Mouse (Mus musculus) liver, embryonic 13.5 days (tissue): ENCODE measurements at regions not wholly inside any gene's neighbourhood (a gene's known extent, or its start where the extent isn't known, plus 50 kb on each side); places are given as distances from the start of the nearest gene placed in this dataset.

Experiments used
- ATAC-seq: fragments of 200-750 bp; cut with Nextera tagmentation; 2 replicates; pipeline ENCODE4 v1.8.0; 2017; ENCODE audit warnings: low read depth, mild to moderate bottlenecking, moderate number of reproducible peaks, moderate library complexity
- DNase-seq: peaks from one replicate; pipeline ENCODE4 v3.0.0; 2022
- H3K27ac ChIP-seq: fragments of 300-500 bp; sonication (generic); 2 replicates; pipeline ENCODE4 v1.5.1; 2015; ENCODE audit warnings: moderate library complexity, mild to moderate bottlenecking, inconsistent platforms
- H3K27me3 ChIP-seq: fragments of 300-500 bp; sonication (generic); 2 replicates; pipeline ENCODE4 v1.6.1; 2015; ENCODE audit warnings: mild to moderate bottlenecking, inconsistent platforms
- H3K36me3 ChIP-seq: fragments of 300-500 bp; sonication (generic); 2 replicates; pipeline ENCODE4 v1.6.1; 2015; ENCODE audit warnings: mild to moderate bottlenecking, inconsistent platforms
- H3K4me1 ChIP-seq: fragments of 300-500 bp; sonication (generic); replicated peaks from 2 replicates; pipeline ENCODE4 v1.6.1; 2015; ENCODE audit warnings: inconsistent platforms
- H3K4me2 ChIP-seq: fragments of 300-500 bp; sonication (generic); 2 replicates; pipeline ENCODE4 v1.6.1; 2015; ENCODE audit warnings: inconsistent platforms, mild to moderate bottlenecking, moderate library complexity
- H3K4me3 ChIP-seq: fragments of 300-500 bp; sonication (generic); replicated peaks from 2 replicates; pipeline ENCODE4 v1.5.1; 2015; ENCODE audit warnings: mild to moderate bottlenecking, inconsistent platforms
- H3K9ac ChIP-seq: fragments of 300-500 bp; sonication (generic); 2 replicates; pipeline ENCODE4 v1.6.1; 2015; ENCODE audit warnings: mild to moderate bottlenecking, inconsistent platforms
- H3K9me3 ChIP-seq: fragments of 300-500 bp; sonication (generic); replicated peaks from 2 replicates; pipeline ENCODE4 v1.6.1; 2016; ENCODE audit warnings: inconsistent platforms
- WGBS: fragments of 180-500 bp; shearing (Covaris S2); methylation state at CpG from one replicate; pipeline ENCODE4 v1.1.7; 2015; ENCODE audit not compliant: insufficient replicate concordance; 5-methylcytosine and 5-hydroxymethylcytosine counted together

GRCm38 (mm10) chr13:28687838-28688237 lies 265.7 kb downstream of the Sox4 start:
- no peaks in the 10 kb centered on the region for H3K9me3 ChIP-seq
- ATAC-seq = no peak
- no peak overlapping the region for H3K27ac ChIP-seq
- WGBS = 7% methylated on average over 1 of the region's 1 CpGs
- no peak for DNase-seq
- no peaks in the 10 kb centered on the region for H3K36me3 ChIP-seq
- H3K4me2 ChIP-seq = no peak overlapping the region
- H3K9ac ChIP-seq = no peak overlapping the region
- no peaks in the 10 kb centered on the region for H3K4me1 ChIP-seq
- no peak overlapping the region for H3K4me3 ChIP-seq
- no peaks in the 10 kb centered on the region for H3K27me3 ChIP-seq

- Histone ChIP-seq H3K4me2 (no peak overlapping the region), H3K27ac (no peak overlapping the region), H3K36me3 (no peaks in the 10 kb centered on the region), H3K9ac (no peak overlapping the region), H3K4me1 (no peaks in the 10 kb centered on the region), H3K27me3 (no peaks in the 10 kb centered on the region), H3K4me3 (no peak overlapping the region), H3K9me3 (no peaks in the 10 kb centered on the region)
- DNase-seq = no peak
- ATAC-seq = no peak
- WGBS = 66% methylated on average over 3 of the region's 3 CpGs
Observed at GRCm38 (mm10) chr13:28684311-28684710, 269.2 kb downstream of the Sox4 start.

GRCm38 (mm10) chr13:28680266-28680665 lies 273.2 kb downstream of the Sox4 start:
- 92% methylated on average over 1 of the region's 1 CpGs for WGBS

GRCm38 (mm10) chr13:28673622-28674021 lies 279.9 kb downstream of the Sox4 start:
- no peaks in the 10 kb centered on the region for H3K27me3 ChIP-seq
- 55% methylated on average over 3 of the region's 3 CpGs for WGBS
- no peaks in the 10 kb centered on the region for H3K36me3 ChIP-seq
- no peak overlapping the region for H3K4me3 ChIP-seq
- no peak for DNase-seq
- ATAC-seq = no peak
- no peak overlapping the region for H3K9ac ChIP-seq
- H3K9me3 ChIP-seq = no peaks in the 10 kb centered on the region
- peaks cover 4% of the 10 kb centered on the region; the same call in 1 of the 2 replicates for H3K4me1 ChIP-seq
- H3K27ac ChIP-seq = no peak overlapping the region
- H3K4me2 ChIP-seq = no peak overlapping the region

More at GRCm38 (mm10) chr13:28680266-28680665, 273.2 kb downstream of the Sox4 start:
- ATAC-seq (no peak), DNase-seq (no peak)
- Histone ChIP-seq H3K4me1 (no peaks in the 10 kb centered on the region), H3K4me2 (no peak overlapping the region), H3K27me3 (no peaks in the 10 kb centered on the region), H3K9me3 (no peaks in the 10 kb centered on the region), H3K4me3 (no peak overlapping the region), H3K27ac (no peak overlapping the region), H3K9ac (no peak overlapping the region), H3K36me3 (no peaks in the 10 kb centered on the region)

- 76% methylated on average over 11 of the region's 11 CpGs for WGBS
Observed at GRCm38 (mm10) chr13:28671543-28671942, 282.0 kb downstream of the Sox4 start.

GRCm38 (mm10) chr13:28669832-28670585 lies 283.5 kb downstream of the Sox4 start:
- ATAC-seq (0 out of 2 replicates have a peak, but pooled peaks have one; percentile 18), DNase-seq (no peak)
- H3K4me3 ChIP-seq = no peak overlapping the region
- no peaks in the 10 kb centered on the region for H3K36me3 ChIP-seq
- peaks cover 11% of the 10 kb centered on the region; the same call in 1 of the 2 replicates for H3K4me1 ChIP-seq
- no peak overlapping the region for H3K4me2 ChIP-seq
- H3K9me3 ChIP-seq = no peaks in the 10 kb centered on the region
- H3K9ac ChIP-seq = no peak overlapping the region
- 30% methylated on average over 4 of the region's 4 CpGs for WGBS
- H3K27me3 ChIP-seq = no peaks in the 10 kb centered on the region
- H3K27ac ChIP-seq = no peak overlapping the region

More at GRCm38 (mm10) chr13:28671543-28671942, 282.0 kb downstream of the Sox4 start:
- no peaks in the 10 kb centered on the region for H3K36me3 ChIP-seq
- H3K27ac ChIP-seq = no peak overlapping the region
- H3K4me2 ChIP-seq = no peak overlapping the region
- no peak overlapping the region for H3K4me3 ChIP-seq
- ATAC-seq (no peak), DNase-seq (no peak)
- no peak overlapping the region for H3K9ac ChIP-seq
- no peaks in the 10 kb centered on the region for H3K27me3 ChIP-seq
- H3K9me3 ChIP-seq = no peaks in the 10 kb centered on the region
- H3K4me1 ChIP-seq = peaks cover 11% of the 10 kb centered on the region; the same call in 1 of the 2 replicates

GRCm38 (mm10) chr13:28666832-28667231 lies 286.7 kb downstream of the Sox4 start:
- 54% methylated on average over 3 of the region's 3 CpGs for WGBS
- Histone ChIP-seq H3K27me3 (no peaks in the 10 kb centered on the region), H3K9me3 (no peaks in the 10 kb centered on the region), H3K9ac (no peak overlapping the region), H3K4me3 (no peak overlapping the region), H3K27ac (no peak overlapping the region), H3K36me3 (no peaks in the 10 kb centered on the region), H3K4me1 (peaks cover 15% of the 10 kb centered on the region; the same call in 1 of the 2 replicates), H3K4me2 (no peak overlapping the region)
- no peak for ATAC-seq
- DNase-seq = no peak

GRCm38 (mm10) chr13:28665150-28665549 lies 288.4 kb downstream of the Sox4 start:
- H3K36me3 ChIP-seq = no peaks in the 10 kb centered on the region
- DNase-seq = no peak
- H3K9me3 ChIP-seq = no peaks in the 10 kb centered on the region
- no peak overlapping the region for H3K27ac ChIP-seq
- H3K4me2 ChIP-seq = no peak overlapping the region
- peaks cover 13% of the 10 kb centered on the region; the same call in 1 of the 2 replicates for H3K4me1 ChIP-seq
- no peaks in the 10 kb centered on the region for H3K27me3 ChIP-seq
- H3K4me3 ChIP-seq = no peak overlapping the region
- WGBS = 76% methylated on average over 5 of the region's 5 CpGs
- H3K9ac ChIP-seq = no peak overlapping the region
- no peak for ATAC-seq

GRCm38 (mm10) chr13:28664698-28665097 lies 288.8 kb downstream of the Sox4 start:
- no peak overlapping the region for H3K4me3 ChIP-seq
- 64% methylated on average over 4 of the region's 4 CpGs for WGBS
- no peak overlapping the region for H3K27ac ChIP-seq
- H3K36me3 ChIP-seq = no peaks in the 10 kb centered on the region
- DNase-seq (no peak), ATAC-seq (no peak)
- H3K4me1 ChIP-seq = peaks cover 10% of the 10 kb centered on the region; the same call in 1 of the 2 replicates
- H3K9me3 ChIP-seq = no peaks in the 10 kb centered on the region
- no peaks in the 10 kb centered on the region for H3K27me3 ChIP-seq
- no peak overlapping the region for H3K9ac ChIP-seq
- no peak overlapping the region for H3K4me2 ChIP-seq

- Histone ChIP-seq H3K9ac (no peak overlapping the region), H3K9me3 (no peaks in the 10 kb centered on the region), H3K27me3 (no peaks in the 10 kb centered on the region), H3K4me2 (no peak overlapping the region), H3K4me1 (peaks cover 10% of the 10 kb centered on the region; the same call in 1 of the 2 replicates), H3K27ac (no peak overlapping the region), H3K36me3 (no peaks in the 10 kb centered on the region), H3K4me3 (no peak overlapping the region)
- no peak for ATAC-seq
- DNase-seq = no peak
- WGBS = 50% methylated on average over 7 of the region's 7 CpGs
Observed at GRCm38 (mm10) chr13:28663950-28664681, 289.4 kb downstream of the Sox4 start.

GRCm38 (mm10) chr13:28663459-28663858 lies 290.1 kb downstream of the Sox4 start:
- no peaks in the 10 kb centered on the region for H3K9me3 ChIP-seq
- no peak for DNase-seq
- no peak overlapping the region for H3K27ac ChIP-seq
- peaks cover 10% of the 10 kb centered on the region; the same call in 1 of the 2 replicates for H3K4me1 ChIP-seq
- H3K9ac ChIP-seq = no peak overlapping the region
- H3K4me2 ChIP-seq = no peak overlapping the region
- H3K27me3 ChIP-seq = no peaks in the 10 kb centered on the region
- H3K4me3 ChIP-seq = no peak overlapping the region
- 20% methylated on average over 5 of the region's 5 CpGs for WGBS
- ATAC-seq = no peak
- no peaks in the 10 kb centered on the region for H3K36me3 ChIP-seq
